Mouse (Mus musculus): Measurements from ENCODE around the gene Gm21972. TPM values are rescaled to one million over a fixed set of nuclear protein-coding genes. Genes with fewer than 3 reads are reported as not detected.

The Gm21972 gene
- total RNA-seq, 2 experiments from 2014 or later, result 6.5 TPM; not detected in 1

GRCm38 (mm10) chr1:86156595-86156994 lies 23.2 kb downstream of the Gm21972 start:
- intact Hi-C loops (cut with DNase I), result no loop called here

GRCm38 (mm10) chr1:86160059-86160458 lies 26.6 kb downstream of the Gm21972 start:
- intact Hi-C loops (cut with DNase I), result no loop called here
- no peak for DNase-seq (ENCODE audit: extremely low spot score in 1 of 2, low spot score in 2 of 2)

More at GRCm38 (mm10) chr1:86156595-86156994, 23.2 kb downstream of the Gm21972 start:
- DNase-seq (ENCODE audit: extremely low spot score in 1 of 2, low spot score in 2 of 2), result no peak

GRCm38 (mm10) chr1:86160479-86160878 lies 27.0 kb downstream of the Gm21972 start:
- intact Hi-C loops (cut with DNase I), result no loop called here
- DNase-seq (ENCODE audit: extremely low spot score in 1 of 2, low spot score in 2 of 2), result no peak

- intact Hi-C loops (cut with DNase I), result no loop called here
- DNase-seq (ENCODE audit: extremely low spot score in 1 of 2, low spot score in 2 of 2), result no peak
Observed at GRCm38 (mm10) chr1:86161061-86161460, 27.6 kb downstream of the Gm21972 start.

GRCm38 (mm10) chr1:86174602-86175001 lies 41.2 kb downstream of the Gm21972 start:
- DNase-seq (ENCODE audit: extremely low spot score in 1 of 2, low spot score in 2 of 2), result no peak
- intact Hi-C loops (cut with DNase I), result loop anchor here (5.0 kb wide), 1 partner anchor 163 kb away; no protein-coding TSS in a partner anchor

- intact Hi-C loops (cut with DNase I), result loop anchor here (5.0 kb wide), 1 partner anchor 161 kb away; no protein-coding TSS in a partner anchor
- no peak for DNase-seq (ENCODE audit: extremely low spot score in 1 of 2, low spot score in 2 of 2)
Observed at GRCm38 (mm10) chr1:86176066-86176465, 42.6 kb downstream of the Gm21972 start.

GRCm38 (mm10) chr1:86178462-86179253 lies 45.2 kb downstream of the Gm21972 start:
- intact Hi-C loops (cut with DNase I), result loop anchor here (5.0 kb wide), 1 partner anchor 159 kb away; no protein-coding TSS in a partner anchor
- DNase-seq (ENCODE audit: extremely low spot score in 1 of 2, low spot score in 2 of 2), result peak; percentile 56 to 82

- intact Hi-C loops (cut with DNase I), result no loop called here
- no peak for DNase-seq (ENCODE audit: extremely low spot score in 1 of 2, low spot score in 2 of 2)
Observed at GRCm38 (mm10) chr1:86182004-86182709, 48.7 kb downstream of the Gm21972 start.

- intact Hi-C loops (cut with DNase I), result no loop called here
- DNase-seq (ENCODE audit: extremely low spot score in 1 of 2, low spot score in 2 of 2), result no peak
Observed at GRCm38 (mm10) chr1:86183577-86184263, 50.3 kb downstream of the Gm21972 start.

- DNase-seq (ENCODE audit: extremely low spot score in 1 of 2, low spot score in 2 of 2), result no peak
- intact Hi-C loops (cut with DNase I), result no loop called here
Observed at GRCm38 (mm10) chr1:86186762-86187161, 53.3 kb downstream of the Gm21972 start.

GRCm38 (mm10) chr1:86187856-86188255 lies 54.4 kb downstream of the Gm21972 start:
- no peak for DNase-seq (ENCODE audit: extremely low spot score in 1 of 2, low spot score in 2 of 2)
- intact Hi-C loops (cut with DNase I), result no loop called here

- no peak for DNase-seq (ENCODE audit: extremely low spot score in 1 of 2, low spot score in 2 of 2)
- intact Hi-C loops (cut with DNase I), result no loop called here
Observed at GRCm38 (mm10) chr1:86188271-86188670, 54.8 kb downstream of the Gm21972 start.

- DNase-seq (ENCODE audit: extremely low spot score in 1 of 2, low spot score in 2 of 2), result no peak
- intact Hi-C loops (cut with DNase I), result no loop called here
Observed at GRCm38 (mm10) chr1:86189034-86189702, 55.7 kb downstream of the Gm21972 start.

GRCm38 (mm10) chr1:86190843-86191242 lies 57.4 kb downstream of the Gm21972 start:
- DNase-seq (ENCODE audit: extremely low spot score in 1 of 2, low spot score in 2 of 2), result no peak
- intact Hi-C loops (cut with DNase I), result no loop called here

GRCm38 (mm10) chr1:86194044-86194443 lies 60.6 kb downstream of the Gm21972 start:
- intact Hi-C loops (cut with DNase I), result no loop called here
- DNase-seq (ENCODE audit: extremely low spot score in 1 of 2, low spot score in 2 of 2), result no peak

GRCm38 (mm10) chr1:86198276-86198675 lies 64.8 kb downstream of the Gm21972 start:
- intact Hi-C loops (cut with DNase I), result no loop called here
- DNase-seq (ENCODE audit: extremely low spot score in 1 of 2, low spot score in 2 of 2), result no peak

GRCm38 (mm10) chr1:86199026-86199425 lies 65.6 kb downstream of the Gm21972 start:
- DNase-seq (ENCODE audit: extremely low spot score in 1 of 2, low spot score in 2 of 2), result no peak
- intact Hi-C loops (cut with DNase I), result no loop called here

GRCm38 (mm10) chr1:86201312-86201711 lies 67.9 kb downstream of the Gm21972 start:
- DNase-seq (ENCODE audit: extremely low spot score in 1 of 2, low spot score in 2 of 2), result no peak
- intact Hi-C loops (cut with DNase I), result no loop called here
